Mouse (Mus musculus) MEL (cell line): ENCODE measurements around the gene Wnt6. TPM values are rescaled to one million over a fixed set of nuclear protein-coding genes. Genes with fewer than 3 reads are reported as not detected.

ENCODE experiments used
- DNase-seq: peaks from one replicate; pipeline ENCODE4 v3.0.0; 2011; ENCODE audit warnings: low read depth, low spot score
- H3K27ac ChIP-seq: 2 replicates; pipeline ENCODE4 v1.5.1; 2012; ENCODE audit warnings: low read depth, mild to moderate bottlenecking, control low read depth, low read length, moderate library complexity; ENCODE audit not compliant: control insufficient read depth
- H3K27me3 ChIP-seq, 2 experiments: fragments of 150-350 bp in 1 of 2; sonication (generic) in 1 of 2; 2 replicates each; pipeline ENCODE4 v1.6.1; 2012; ENCODE audit warnings: low read length in 2 of 2, mild to moderate bottlenecking in 2 of 2, improper control_type of control experiment in 1 of 2, moderate library complexity in 1 of 2; ENCODE audit not compliant: insufficient read depth in 2 of 2, control insufficient read depth in 1 of 2
- H3K36me3 ChIP-seq, 2 experiments: 2 replicates each; pipeline ENCODE4 v1.6.1; 2012 to 2014; ENCODE audit warnings: low read length in 2 of 2, improper control_type of control experiment in 1 of 2, inconsistent platforms in 1 of 2, mild to moderate bottlenecking in 1 of 2; ENCODE audit not compliant: insufficient read depth in 2 of 2, control insufficient read depth in 1 of 2
- H3K4me1 ChIP-seq, 2 experiments: fragments of 150-350 bp in 1 of 2; sonication (generic) in 1 of 2; 2 replicates each; pipeline ENCODE4 v1.6.1; 2012; ENCODE audit warnings: low read length in 2 of 2, improper control_type of control experiment in 1 of 2, mild to moderate bottlenecking in 1 of 2; ENCODE audit not compliant: insufficient read depth in 2 of 2, control insufficient read depth in 1 of 2
- H3K4me3 ChIP-seq, 2 experiments: fragments of 150-350 bp in 1 of 2; sonication (generic) in 1 of 2; 2 replicates each; pipeline ENCODE4 v1.5.1; 2012; ENCODE audit warnings: low read depth in 2 of 2, low read length in 2 of 2, mild to moderate bottlenecking in 2 of 2, moderate library complexity in 2 of 2, control low read depth in 1 of 2, improper control_type of control experiment in 1 of 2; ENCODE audit not compliant: control insufficient read depth in 1 of 2, insufficient read depth in 1 of 2
- H3K79me2 ChIP-seq: 2 replicates; pipeline ENCODE4 v1.6.1; 2012; ENCODE audit warnings: mild to moderate bottlenecking, low read length, moderate library complexity; ENCODE audit not compliant: control insufficient read depth, poor library complexity, insufficient read depth
- H3K9ac ChIP-seq: 2 replicates; pipeline ENCODE4 v1.6.1; 2012; ENCODE audit warnings: low read depth, mild to moderate bottlenecking, control low read depth, low read length, moderate library complexity; ENCODE audit not compliant: control insufficient read depth, poor library complexity, severe bottlenecking
- H3K9me3 ChIP-seq: fragments of 150-350 bp; sonication (generic); replicated peaks from 2 replicates; pipeline ENCODE4 v1.6.1; 2012; ENCODE audit warnings: mild to moderate bottlenecking, low read length, improper control_type of control experiment, moderate library complexity; ENCODE audit not compliant: insufficient read depth
- CTCF ChIP-seq, 3 experiments: IDR thresholded peaks in 2 of 3; conservative IDR thresholded peaks in 1 of 3; 2 replicates each; pipeline ENCODE4 v1.5.1; 2011 to 2012; ENCODE audit warnings: low read length in 3 of 3, low read depth in 2 of 3, mild to moderate bottlenecking in 2 of 3, improper control_type of control experiment in 1 of 3, inconsistent platforms in 1 of 3, mixed read lengths in 1 of 3, moderate library complexity in 1 of 3; ENCODE audit not compliant: control insufficient read depth in 1 of 3, insufficient read depth in 1 of 3, poor library complexity in 1 of 3, severe bottlenecking in 1 of 3
- E2F4 ChIP-seq: IDR thresholded peaks from 2 replicates; pipeline ENCODE4 v1.6.1; 2011; ENCODE audit warnings: low read depth, low read length, improper control_type of control experiment, borderline replicate concordance
- EP300 ChIP-seq, 2 experiments: IDR thresholded peaks; 2 replicates each; pipeline ENCODE4 v1.6.1; 2011; ENCODE audit warnings: improper control_type of control experiment in 2 of 2, low read length in 2 of 2, low read depth in 1 of 2, mild to moderate bottlenecking in 1 of 2
- ETS1 ChIP-seq: IDR thresholded peaks from 2 replicates; pipeline ENCODE4 v1.6.1; 2012; ENCODE audit warnings: low read depth, mild to moderate bottlenecking, inconsistent platforms, low read length, improper control_type of control experiment, moderate library complexity
- GATA1 ChIP-seq: IDR thresholded peaks from 2 replicates; pipeline ENCODE4 v1.6.1; 2011; ENCODE audit warnings: low read depth, low read length, improper control_type of control experiment
- JUND ChIP-seq: IDR thresholded peaks from 2 replicates; pipeline ENCODE4 v1.6.1; 2011; ENCODE audit warnings: low read depth, mild to moderate bottlenecking, improper control_type of control experiment, low read length
- KAT2A ChIP-seq: conservative IDR thresholded peaks from 2 replicates; pipeline ENCODE4 v1.6.1; 2012; ENCODE audit warnings: low read depth, low read length, improper control_type of control experiment, inconsistent platforms
- MAX ChIP-seq: IDR thresholded peaks from 2 replicates; pipeline ENCODE4 v1.6.1; 2011; ENCODE audit warnings: low read length, improper control_type of control experiment
- MAZ ChIP-seq: IDR thresholded peaks from 2 replicates; pipeline ENCODE4 v1.6.1; 2012; ENCODE audit warnings: low read depth, mild to moderate bottlenecking, inconsistent platforms, low read length, improper control_type of control experiment
- MEF2A ChIP-seq: IDR thresholded peaks from 2 replicates; pipeline ENCODE4 v1.6.1; 2014; ENCODE audit warnings: low read depth, mild to moderate bottlenecking, inconsistent platforms, low read length, improper control_type of control experiment; ENCODE audit not compliant: poor library complexity, insufficient replicate concordance, severe bottlenecking; ENCODE audit errors: extremely low read depth
- MXI1 ChIP-seq: IDR thresholded peaks from 2 replicates; pipeline ENCODE4 v1.6.1; 2011; ENCODE audit warnings: mild to moderate bottlenecking, low read depth, low read length, improper control_type of control experiment
- MYB ChIP-seq: IDR thresholded peaks from 2 replicates; pipeline ENCODE4 v1.6.1; 2011; ENCODE audit warnings: mild to moderate bottlenecking, low read depth, low read length, improper control_type of control experiment
- NELFE ChIP-seq: IDR thresholded peaks from 2 replicates; pipeline ENCODE4 v1.6.1; 2011; ENCODE audit warnings: low read depth, low read length, improper control_type of control experiment
- NRF1 ChIP-seq: IDR thresholded peaks from 2 replicates; pipeline ENCODE4 v1.6.1; 2014; ENCODE audit warnings: low read depth, mild to moderate bottlenecking, inconsistent platforms, low read length, improper control_type of control experiment, moderate library complexity; ENCODE audit not compliant: poor library complexity, insufficient read depth, severe bottlenecking
- TBP ChIP-seq: IDR thresholded peaks from 2 replicates; pipeline ENCODE4 v1.8.0; 2011; ENCODE audit warnings: low read depth, low read length, improper control_type of control experiment
- ZKSCAN1 ChIP-seq: IDR thresholded peaks from 2 replicates; pipeline ENCODE4 v1.6.1; 2012; ENCODE audit warnings: low read depth, mild to moderate bottlenecking, inconsistent platforms, low read length, improper control_type of control experiment, moderate library complexity
- ZMIZ1 ChIP-seq: IDR thresholded peaks from 2 replicates; pipeline ENCODE4 v1.6.1; 2012; ENCODE audit warnings: low read depth, mild to moderate bottlenecking, inconsistent platforms, low read length, improper control_type of control experiment, moderate library complexity
- polyA plus RNA-seq, 2 experiments: library from polyadenylated mRNA; stranded (reverse) in 1 of 2; unstranded in 1 of 2; fragments of >175 nt in 1 of 2; fragments of >200 nt in 1 of 2; gene quantifications; 2 replicates each; pipeline versions ENCODE4 v1.2.1 to v1.2.4; 2012; ENCODE audit warnings: low replicate concordance in 2 of 2, low read depth in 1 of 2; ENCODE audit not compliant: insufficient read length in 2 of 2, insufficient read depth in 1 of 2, missing spikeins in 1 of 2
- total RNA-seq: library from RNA; depleted of rRNA; stranded (reverse); fragments of 300-350 nt; gene quantifications from 2 replicates; pipeline ENCODE4 v1.2.3, GENCODE M21; 2012

Wnt6 gene
- total and polyA plus RNA-seq, 3 experiments = not detected

DNA sequence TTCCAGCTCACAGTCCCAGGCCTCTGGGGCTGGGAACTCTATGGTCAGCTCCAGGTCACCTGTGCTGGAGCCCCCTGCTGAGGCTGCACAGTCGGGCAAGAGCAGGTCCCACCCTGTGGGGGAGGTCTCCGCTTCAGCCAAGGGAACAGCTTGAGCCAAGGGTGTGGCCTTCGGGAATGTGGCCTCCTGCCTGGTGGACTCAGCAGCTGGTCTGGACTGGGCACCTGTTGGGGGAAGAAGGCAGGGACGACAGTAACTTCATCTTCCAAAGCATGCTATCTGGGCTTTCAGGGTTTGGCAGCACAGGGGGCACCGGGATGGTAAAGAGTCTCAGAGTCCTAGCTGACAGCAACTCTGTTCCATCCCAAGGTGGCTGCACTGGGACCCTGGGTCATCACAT is 24.4 kb upstream of the Wnt6 start:
- DNase-seq = no peak
- peaks cover 3 to 11% of the 10 kb centered on the region in 2 experiments for H3K27me3 ChIP-seq
- no peaks in the 10 kb centered on the region for H3K79me2 ChIP-seq
- no peaks in the 10 kb centered on the region for H3K4me1 ChIP-seq
- no peaks in the 10 kb centered on the region for H3K36me3 ChIP-seq
- H3K9me3 ChIP-seq = no peaks in the 10 kb centered on the region
- no peak overlapping the region for H3K27ac ChIP-seq
- no peak overlapping the region for H3K4me3 ChIP-seq
- TF ChIP-seq ETS1 (no peak), KAT2A (no peak), MXI1 (no peak), JUND (no peak), NELFE (no peak), MEF2A (no peak), GATA1 (no peak), MYB (no peak), E2F4 (no peak), MAX (no peak), MAZ (no peak), EP300 (IDR thresholded peaks at IDR 0.05; ENCODE audit: low read depth in 1 of 2, low read length in 2 of 2) (no peak), ZKSCAN1 (no peak), CTCF (IDR thresholded peaks at IDR 0.05 in 2 of 3, conservative IDR thresholded peaks at IDR 0.05 in 1 of 3; ENCODE audit: control insufficient read depth in 1 of 3, insufficient read depth in 1 of 3, low read depth in 2 of 3, low read length in 3 of 3, poor library complexity in 1 of 3, severe bottlenecking in 1 of 3) (no peak), NRF1 (no peak), ZMIZ1 (no peak)
- H3K9ac ChIP-seq = no peak overlapping the region

DNA sequence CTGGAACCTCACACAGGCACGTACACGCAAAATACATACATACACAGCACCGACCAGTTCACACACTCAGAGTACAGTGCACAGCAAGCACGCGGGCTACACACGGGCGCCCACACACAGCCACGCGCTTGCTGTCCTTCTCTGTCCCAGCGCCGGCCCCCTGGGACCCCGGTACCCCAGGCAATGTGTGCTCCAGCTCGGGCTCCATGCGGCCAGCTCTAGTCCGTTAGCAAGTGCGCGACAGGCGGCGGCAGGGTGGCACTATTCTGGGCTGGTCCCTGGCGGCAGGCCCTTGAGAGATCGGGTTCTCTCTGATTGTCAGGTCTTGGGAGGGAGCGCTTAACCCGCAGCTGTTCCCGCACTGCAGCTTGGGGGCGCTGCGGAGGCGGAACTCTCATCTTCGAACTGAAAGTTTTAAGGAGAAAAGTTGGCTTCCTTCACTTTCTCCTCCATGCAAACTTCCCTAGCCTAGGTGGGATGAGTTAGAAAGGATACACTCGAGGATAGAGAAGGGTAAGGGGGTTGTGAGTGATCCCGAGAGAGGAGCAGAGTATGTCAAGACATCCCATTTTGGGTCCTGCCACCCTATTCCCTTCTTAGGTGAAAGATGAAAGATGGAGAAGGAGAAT is 22.9 kb upstream of the Wnt6 start, which contains the start of gene Prkag3:
Gene Prkag3, minus strand, starts transcription at position 579 of the 629 bp plus-strand sequence.
- DNase-seq = no peak
- H3K9ac ChIP-seq = no peak within 1 kb of the TSS

More for the DNA sequence above, 22.9 kb upstream of the Wnt6 start, which contains the start of gene Prkag3:
- TF ChIP-seq CTCF (IDR thresholded peaks at IDR 0.05 in 2 of 3, conservative IDR thresholded peaks at IDR 0.05 in 1 of 3; ENCODE audit: control insufficient read depth in 1 of 3, insufficient read depth in 1 of 3, low read depth in 2 of 3, low read length in 3 of 3, poor library complexity in 1 of 3, severe bottlenecking in 1 of 3) (peak in 2 of 3 experiments; percentile 16 to 31; a peak in 3 of 6 replicates), TBP (no peak)
- Histone ChIP-seq H3K36me3 (no peaks in the 10 kb centered on the region), H3K4me3 (no peak within 1 kb of the TSS), H3K27ac (no peak within 1 kb of the TSS), H3K27me3 (peaks cover 3 to 10% of the 10 kb centered on the region in 2 experiments), H3K79me2 (no peaks in the 10 kb centered on the region), H3K4me1 (no peaks in the 10 kb centered on the region), H3K9me3 (no peaks in the 10 kb centered on the region)
